Mouse (Mus musculus): ENCODE measurements around the gene Gm5580.
A peak's percentile ranks its signal among the peaks of the same experiment; 100 is the strongest.
"Not testable (repeated sequence)": the region's sequence is repeated elsewhere in the genome, so short reads cannot be mapped to it uniquely, and the experiment has no call there.

Gm5580 gene

GRCm38 (mm10) chr6:116550841-116551240 is at the start of gene Gm5580:
TSS of gene Gm5580 (plus strand) at chr6:116551141.
- DNase-seq (ENCODE audit: low read depth, low spot score): not testable (repeated sequence)

DNA sequence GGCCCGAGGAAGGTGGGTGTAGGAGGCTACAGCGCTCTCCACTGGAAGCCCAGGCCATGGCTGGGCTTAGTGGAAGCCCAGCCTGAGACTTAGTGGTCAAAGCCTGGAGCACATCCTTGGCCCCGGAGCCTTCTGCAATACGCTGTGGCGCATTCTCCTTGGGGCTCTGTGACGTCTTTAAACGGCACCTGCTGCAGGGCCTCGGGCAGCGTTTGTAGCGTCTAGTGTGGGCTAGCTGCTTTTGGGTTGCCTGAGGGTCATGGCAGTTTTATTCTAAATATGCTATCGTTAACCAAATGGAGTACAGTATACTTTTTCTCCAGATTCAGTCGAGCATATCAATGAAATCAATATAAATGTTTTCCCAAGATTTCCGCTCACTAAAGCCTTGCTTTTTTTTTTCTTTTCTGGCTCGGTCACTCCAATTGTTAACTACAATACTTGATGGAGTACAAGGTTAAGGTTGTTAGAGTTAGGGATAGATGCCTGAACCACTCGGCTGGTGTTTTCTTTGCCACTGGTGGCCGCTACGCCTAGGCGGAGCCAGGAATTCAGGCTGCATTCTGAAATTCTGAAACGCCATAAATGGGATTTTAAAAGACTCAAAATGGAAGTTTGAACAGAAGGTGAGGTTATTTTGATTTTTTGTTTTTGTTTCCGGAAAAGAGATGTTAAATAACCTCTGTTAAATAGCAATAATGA is 44.5 kb upstream of the Gm5580 start, which contains the start of gene Olfr212:
Olfr212 (plus strand) TSS at position 215 of the 702 bp plus-strand sequence.
- not testable (repeated sequence) for DNase-seq (ENCODE audit: low read depth, low spot score)

DNA sequence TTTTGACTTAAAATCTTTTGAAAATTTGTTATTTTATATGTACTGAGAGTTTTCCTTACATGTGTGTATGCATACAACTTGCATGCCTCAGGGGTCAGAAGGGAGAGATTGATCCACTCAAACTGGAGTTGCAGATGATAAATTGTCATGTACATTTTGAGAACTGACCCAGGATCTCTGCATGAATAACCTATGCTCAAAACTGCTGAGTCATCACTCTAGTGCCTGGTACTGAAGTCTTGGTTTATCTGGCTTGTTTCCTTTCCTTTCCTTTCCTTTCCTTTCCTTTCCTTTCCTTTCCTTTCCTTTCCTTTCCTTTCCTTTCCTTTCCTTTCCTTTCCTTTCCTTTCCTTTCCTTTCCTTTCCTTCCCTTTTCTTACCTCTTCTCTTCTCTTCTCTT is 36.1 kb upstream of the Gm5580 start:
- DNase-seq (ENCODE audit: low read depth, low spot score): no peak

DNA sequence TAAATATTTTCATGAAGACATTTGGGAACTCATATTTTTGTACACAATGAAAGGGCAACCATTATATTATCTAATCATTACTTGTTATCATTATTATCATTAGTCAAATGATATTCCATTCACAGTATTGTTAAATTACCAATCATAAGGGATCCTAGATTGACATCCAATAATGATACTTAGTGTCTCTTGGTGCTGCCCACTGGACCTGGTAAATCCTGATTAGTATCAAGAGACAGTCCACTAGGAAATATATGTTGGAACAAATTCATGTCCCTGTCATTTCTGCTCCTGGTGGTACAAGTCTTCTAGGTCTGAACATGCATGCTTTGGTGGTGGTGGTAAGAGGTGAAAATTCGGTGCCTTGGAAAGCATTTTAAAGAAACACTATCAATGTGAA is 12.8 kb upstream of the Gm5580 start, which contains the start of gene Olfr213:
Olfr213 (plus strand) TSS at position 301 of the 400 bp plus-strand sequence.
- no peak for DNase-seq (ENCODE audit: low read depth, low spot score)

DNA sequence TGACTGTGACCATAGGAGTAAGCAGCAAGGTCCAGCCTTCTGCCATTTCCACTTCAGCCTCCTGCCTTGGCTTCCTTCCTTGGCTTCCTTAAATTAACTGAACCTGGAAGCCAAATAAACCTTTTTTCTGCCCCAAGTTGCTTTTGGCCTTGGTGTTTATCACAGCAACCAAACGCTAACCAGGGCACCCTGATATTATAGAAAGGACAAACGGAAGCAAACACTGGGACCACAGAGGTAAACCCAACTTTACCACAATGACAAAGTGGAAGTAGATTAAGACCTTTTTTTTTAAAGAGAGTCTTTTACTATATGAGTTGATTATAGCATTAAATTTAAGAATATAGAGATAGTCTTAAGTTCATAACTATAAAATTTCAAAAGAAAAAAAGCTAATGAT is 8.4 kb upstream of the Gm5580 start:
- no peak for DNase-seq (ENCODE audit: low read depth, low spot score)

DNA sequence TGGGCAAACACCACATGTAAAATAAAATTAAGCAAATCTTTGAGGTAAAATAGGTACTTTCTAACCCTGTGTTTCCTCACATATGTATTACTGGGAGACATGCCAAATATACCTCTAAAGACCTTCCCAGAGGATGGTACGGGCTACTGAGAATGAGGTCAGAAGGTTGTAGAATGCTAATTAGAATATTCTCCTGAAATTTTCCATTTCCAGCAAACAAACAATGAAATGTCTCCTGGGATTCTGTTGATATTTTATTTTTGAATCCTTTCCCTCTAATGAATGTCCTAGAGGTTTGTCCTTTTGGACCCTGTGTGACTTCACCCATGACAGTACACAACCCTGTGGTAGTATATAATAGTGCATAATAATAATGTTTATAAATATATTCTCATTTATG is 3.0 kb downstream of the Gm5580 start, which contains the start of gene Olfr214:
Olfr214 (plus strand) TSS at position 301 of the 400 bp plus-strand sequence.
- no peak for DNase-seq (ENCODE audit: low read depth, low spot score)

- no peak for DNase-seq (ENCODE audit: low read depth, low spot score)
Observed at GRCm38 (mm10) chr6:116554952-116555351, 4.0 kb downstream of the Gm5580 start.

- DNase-seq (ENCODE audit: low read depth, low spot score): peak; percentile 22
Observed at GRCm38 (mm10) chr6:116569834-116570233, 18.9 kb downstream of the Gm5580 start.

DNA sequence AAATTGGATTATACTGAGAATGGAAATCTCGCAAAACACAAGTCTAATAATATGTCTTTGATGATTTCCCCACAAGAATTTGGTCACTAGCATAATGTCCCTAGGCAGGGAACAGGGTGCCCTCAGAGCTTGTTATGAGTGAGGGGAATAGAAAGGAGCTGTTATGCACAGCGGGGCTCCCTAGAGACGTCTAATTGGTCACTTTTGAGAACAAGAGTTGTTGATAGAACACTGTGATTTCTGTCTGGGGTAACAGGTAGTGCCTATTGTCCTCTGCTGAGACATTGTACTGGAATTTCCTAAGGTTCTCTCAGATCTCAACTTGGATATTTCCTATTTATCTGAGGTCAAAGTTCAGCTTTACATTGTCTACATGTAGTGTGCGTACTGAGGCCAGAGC is 33.2 kb downstream of the Gm5580 start, which contains the start of gene Olfr215:
Olfr215 (minus strand) TSS at position 101 of the 400 bp plus-strand sequence.
- DNase-seq (ENCODE audit: low read depth, low spot score): no peak

GRCm38 (mm10) chr6:116600969-116601368 is 50.0 kb downstream of the Gm5580 start:
- not testable (repeated sequence) for DNase-seq (ENCODE audit: low read depth, low spot score)

All from embryo, embryonic 11.5 days (tissue).